Mouse (Mus musculus): Measurements from ENCODE around the gene Gm5767. TPM values are rescaled to one million over a fixed set of nuclear protein-coding genes. Genes with fewer than 3 reads are reported as not detected.
"Not testable (repeated sequence)": the region's sequence is repeated elsewhere in the genome, so short reads cannot be mapped to it uniquely, and the experiment has no call there.

The Gm5767 gene
- polyA plus RNA-seq, 1 experiment from 2014 or later: not detected

DNA sequence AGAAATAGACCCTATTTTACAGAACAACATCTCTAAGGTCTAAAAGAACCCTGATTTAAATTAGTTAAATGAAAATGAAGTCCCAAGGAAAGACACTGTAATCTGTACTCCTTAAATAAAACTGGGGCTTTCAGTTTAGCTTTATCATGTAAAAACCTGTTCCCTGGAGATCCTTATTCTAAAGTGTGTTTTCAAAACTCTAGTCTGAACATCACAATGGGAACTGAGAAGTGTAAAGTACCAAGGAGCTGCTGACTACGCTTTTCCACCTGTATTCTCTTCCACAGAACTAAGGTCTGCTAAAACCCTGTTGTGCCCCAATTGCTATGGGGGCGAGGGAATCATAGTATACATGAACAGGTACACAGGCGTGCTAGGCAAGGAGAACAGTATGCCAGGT, 43.5 kb downstream of the Gm5767 start:
- 83% methylated on average over 3 of the region's 3 CpGs for WGBS (ENCODE audit: insufficient replicate concordance)
- H3K9ac ChIP-seq (replicated peaks): no peak overlapping the region
- H3K27ac ChIP-seq (ENCODE audit: low read depth): no peak overlapping the region
- no peaks in the 10 kb centered on the region for H3K27me3 ChIP-seq (ENCODE audit: insufficient read depth, low read length)
- no peak for DNase-seq
- TF ChIP-seq EP300 (IDR thresholded peaks at IDR 0.05; ENCODE audit: low read depth): no peak
- no peak for TF ChIP-seq CTCF (IDR thresholded peaks at IDR 0.05; ENCODE audit: low read depth)
- no peak for ATAC-seq
- peaks cover 16% of the 10 kb centered on the region; the same call in 1 of the 2 replicates for H3K36me3 ChIP-seq (replicated peaks; ENCODE audit: insufficient read depth, low read length)
- H3K4me3 ChIP-seq (ENCODE audit: low read depth, low read length): no peak overlapping the region
- no peaks in the 10 kb centered on the region for H3K9me3 ChIP-seq (ENCODE audit: low read length)
- no peak overlapping the region for H3K4me2 ChIP-seq (ENCODE audit: low read depth, low read length)
- H3K4me1 ChIP-seq (ENCODE audit: insufficient read depth): peaks cover 35% of the 10 kb centered on the region

DNA sequence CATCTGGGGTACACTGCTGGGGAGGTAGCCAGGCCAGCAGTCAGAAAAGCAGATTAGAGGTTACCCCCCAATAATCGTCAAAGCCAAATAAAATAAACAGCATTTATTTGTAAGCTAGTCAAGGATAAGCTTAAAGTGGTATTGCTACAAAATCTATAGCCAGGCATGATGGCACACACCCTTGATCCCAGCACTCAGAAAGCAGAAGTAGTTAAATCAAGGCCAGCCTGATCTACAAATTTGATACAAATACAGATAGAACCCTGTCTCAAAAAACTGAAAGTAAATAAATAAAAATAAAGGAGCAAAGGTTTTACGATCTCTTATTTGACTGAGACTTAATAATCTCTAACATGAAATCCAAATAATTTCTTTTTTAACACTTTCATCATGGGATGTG, 45.2 kb downstream of the Gm5767 start:
- no peak overlapping the region for H3K27ac ChIP-seq (ENCODE audit: low read depth)
- peaks cover 46% of the 10 kb centered on the region for H3K4me1 ChIP-seq (ENCODE audit: insufficient read depth)
- ATAC-seq (no peak), DNase-seq (no peak)
- WGBS (ENCODE audit: insufficient replicate concordance): 85% methylated on average over 2 of the region's 2 CpGs
- no peak overlapping the region for H3K4me3 ChIP-seq (ENCODE audit: low read depth, low read length)
- H3K36me3 ChIP-seq (replicated peaks; ENCODE audit: insufficient read depth, low read length): peaks cover 13% of the 10 kb centered on the region; the same call in 1 of the 2 replicates
- no peak for TF ChIP-seq EP300 (IDR thresholded peaks at IDR 0.05; ENCODE audit: low read depth)
- no peak overlapping the region for H3K4me2 ChIP-seq (ENCODE audit: low read depth, low read length)
- H3K9me3 ChIP-seq (ENCODE audit: low read length): no peaks in the 10 kb centered on the region
- no peak overlapping the region for H3K9ac ChIP-seq (replicated peaks)
- no peaks in the 10 kb centered on the region for H3K27me3 ChIP-seq (ENCODE audit: insufficient read depth, low read length)

DNA sequence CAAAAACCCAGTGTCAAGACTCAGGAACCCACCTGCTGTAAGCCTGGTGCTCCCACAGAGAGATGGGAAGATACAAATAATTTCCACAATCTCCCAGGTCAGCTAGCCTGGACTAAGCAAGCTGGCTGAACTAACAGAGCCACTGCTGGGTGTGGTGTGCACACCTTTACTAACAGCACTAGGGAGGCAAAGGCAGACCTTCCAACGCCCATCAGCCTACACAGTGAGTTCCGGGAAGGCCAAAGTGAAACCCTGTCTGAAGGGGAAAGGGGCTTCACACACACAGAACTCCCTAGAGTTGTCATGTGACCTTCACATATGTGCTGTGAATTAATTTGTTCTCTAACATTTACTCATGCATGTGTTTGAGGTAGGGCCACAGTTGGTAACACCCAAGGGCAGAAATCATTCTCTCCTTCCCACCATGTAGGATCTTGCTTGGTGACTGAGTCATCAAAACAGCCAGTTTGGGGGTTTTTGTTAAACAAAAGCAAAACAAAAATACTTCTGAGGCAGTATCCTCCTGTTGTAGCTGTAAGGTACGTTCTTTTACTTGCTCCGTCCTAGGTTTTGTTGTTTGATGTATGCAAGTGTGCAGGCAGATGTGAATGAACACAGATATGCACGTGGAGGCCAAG, 47.7 kb downstream of the Gm5767 start:
- H3K9me3 ChIP-seq (ENCODE audit: low read length): no peaks in the 10 kb centered on the region
- peaks cover 55% of the 10 kb centered on the region for H3K4me1 ChIP-seq (ENCODE audit: insufficient read depth)
- H3K4me3 ChIP-seq (ENCODE audit: low read depth, low read length): no peak overlapping the region
- H3K4me2 ChIP-seq (ENCODE audit: low read depth, low read length): no peak overlapping the region
- ATAC-seq (no peak), DNase-seq (no peak)
- H3K9ac ChIP-seq (replicated peaks): no peak overlapping the region
- H3K36me3 ChIP-seq (replicated peaks; ENCODE audit: insufficient read depth, low read length): peaks cover 7% of the 10 kb centered on the region; the same call in 1 of the 2 replicates
- TF ChIP-seq CTCF (IDR thresholded peaks at IDR 0.05; ENCODE audit: low read depth): no peak
- no peak for TF ChIP-seq EP300 (IDR thresholded peaks at IDR 0.05; ENCODE audit: low read depth)
- no peak overlapping the region for H3K27ac ChIP-seq (ENCODE audit: low read depth)
- 83% methylated on average over 5 of the region's 5 CpGs for WGBS (ENCODE audit: insufficient replicate concordance)
- H3K27me3 ChIP-seq (ENCODE audit: insufficient read depth, low read length): no peaks in the 10 kb centered on the region

DNA sequence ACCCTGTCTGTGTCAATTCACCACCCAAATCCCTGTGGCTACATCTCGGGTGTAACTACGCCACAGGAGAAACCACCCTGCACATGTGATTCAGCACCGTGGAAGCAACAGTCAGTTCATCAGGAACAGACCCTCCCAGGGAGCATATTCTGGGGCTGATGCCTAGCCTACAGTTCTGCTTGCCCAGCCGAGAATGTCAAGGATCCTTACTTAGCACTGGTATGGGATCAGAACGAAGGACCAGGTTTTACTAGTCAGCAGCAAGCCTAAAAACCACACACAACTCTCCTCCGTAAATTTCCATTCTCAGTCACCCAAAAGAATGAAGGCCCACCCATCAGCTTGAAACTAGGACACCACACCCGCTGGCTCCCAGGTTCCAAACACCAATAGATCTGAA, 51.1 kb downstream of the Gm5767 start:
- no peak overlapping the region for H3K4me3 ChIP-seq (ENCODE audit: low read depth, low read length)
- no peak overlapping the region for H3K9ac ChIP-seq (replicated peaks)
- H3K27ac ChIP-seq (ENCODE audit: low read depth): no peak overlapping the region
- H3K36me3 ChIP-seq (replicated peaks; ENCODE audit: insufficient read depth, low read length): peaks cover 14% of the 10 kb centered on the region; the same call in 1 of the 2 replicates
- H3K4me1 ChIP-seq (ENCODE audit: insufficient read depth): peaks cover 67% of the 10 kb centered on the region
- H3K27me3 ChIP-seq (ENCODE audit: insufficient read depth, low read length): no peaks in the 10 kb centered on the region
- H3K9me3 ChIP-seq (ENCODE audit: low read length): no peaks in the 10 kb centered on the region
- ATAC-seq (no peak), DNase-seq (no peak)
- no peak for TF ChIP-seq CTCF (IDR thresholded peaks at IDR 0.05; ENCODE audit: low read depth)
- TF ChIP-seq EP300 (IDR thresholded peaks at IDR 0.05; ENCODE audit: low read depth): no peak
- H3K4me2 ChIP-seq (ENCODE audit: low read depth, low read length): 0 out of 2 replicates have a peak overlapping the region, but pooled peaks have one; percentile 1
- WGBS (ENCODE audit: insufficient replicate concordance): 68% methylated on average over 7 of the region's 7 CpGs

DNA sequence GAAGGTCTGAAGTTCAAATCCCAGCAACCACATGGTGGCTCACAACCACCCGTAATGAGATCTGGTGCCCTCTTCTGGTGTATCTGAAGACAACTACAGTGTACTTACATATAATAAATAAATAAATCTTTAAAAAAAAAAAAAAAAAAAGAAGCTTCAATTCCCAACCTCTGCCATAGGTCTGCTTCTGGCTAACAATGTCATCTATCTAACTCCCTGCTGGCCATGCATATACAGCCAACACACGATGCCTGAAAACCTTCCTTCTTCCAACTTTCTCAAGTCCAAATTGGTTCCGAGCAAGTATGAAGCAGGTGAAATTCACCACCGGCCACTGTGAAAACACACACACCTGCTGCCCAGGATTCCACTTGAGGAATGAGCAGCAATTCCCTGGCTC, 51.9 kb downstream of the Gm5767 start:
- TF ChIP-seq CTCF (IDR thresholded peaks at IDR 0.05; ENCODE audit: low read depth): 0 out of 2 replicates have a peak, but pooled peaks have one; percentile 1
- 92% methylated on average over 3 of the region's 4 CpGs for WGBS (ENCODE audit: insufficient replicate concordance)
- peaks cover 14% of the 10 kb centered on the region; the same call in 1 of the 2 replicates for H3K36me3 ChIP-seq (replicated peaks; ENCODE audit: insufficient read depth, low read length)

More for the DNA sequence above, 51.9 kb downstream of the Gm5767 start:
- peaks cover 66% of the 10 kb centered on the region for H3K4me1 ChIP-seq (ENCODE audit: insufficient read depth)
- not testable (repeated sequence) for DNase-seq; H3K4me2 ChIP-seq (ENCODE audit: low read depth, low read length); H3K9me3 ChIP-seq (ENCODE audit: low read length); ATAC-seq; H3K9ac ChIP-seq (replicated peaks); H3K27ac ChIP-seq (ENCODE audit: low read depth); H3K27me3 ChIP-seq (ENCODE audit: insufficient read depth, low read length); H3K4me3 ChIP-seq (ENCODE audit: low read depth, low read length)

Other genes with a start within 250 kb of the Gm5767 start
- 6.6 and 6.7 TPM in 2 replicates for gene Mettl22, start 210.0 kb upstream of the Gm5767 start, polyA plus RNA-seq (2015; fragmentation: Nextera tagmentation; extraction: Ambion mirVana)
- 37.8 and 39.1 TPM in 2 replicates for gene Abat, start 167.3 kb upstream of the Gm5767 start, polyA plus RNA-seq (2015; fragmentation: Nextera tagmentation; extraction: Ambion mirVana)
- 37.2 and 38.0 TPM in 2 replicates for gene Pmm2, start 43.1 kb upstream of the Gm5767 start, polyA plus RNA-seq (2015; fragmentation: Nextera tagmentation; extraction: Ambion mirVana)
- 6.2 and 7.0 TPM in 2 replicates for gene Tmem186, start 43.1 kb upstream of the Gm5767 start, polyA plus RNA-seq (2015; fragmentation: Nextera tagmentation; extraction: Ambion mirVana)
- 65.4 and 71.2 TPM in 2 replicates for gene Carhsp1, start 8.6 kb upstream of the Gm5767 start, polyA plus RNA-seq (2015; fragmentation: Nextera tagmentation; extraction: Ambion mirVana)
- 15.8 and 17.7 TPM in 2 replicates for gene Usp7, start 111.5 kb downstream of the Gm5767 start, polyA plus RNA-seq (2015; fragmentation: Nextera tagmentation; extraction: Ambion mirVana)
- 7.1 and 7.5 TPM in 2 replicates for gene 1810013L24Rik, start 149.3 kb downstream of the Gm5767 start, polyA plus RNA-seq (2015; fragmentation: Nextera tagmentation; extraction: Ambion mirVana)

Measured in liver, postnatal 0 days (tissue).